ENCODE assay signal across 9 mouse cellular contexts in the genomic region with DNA sequence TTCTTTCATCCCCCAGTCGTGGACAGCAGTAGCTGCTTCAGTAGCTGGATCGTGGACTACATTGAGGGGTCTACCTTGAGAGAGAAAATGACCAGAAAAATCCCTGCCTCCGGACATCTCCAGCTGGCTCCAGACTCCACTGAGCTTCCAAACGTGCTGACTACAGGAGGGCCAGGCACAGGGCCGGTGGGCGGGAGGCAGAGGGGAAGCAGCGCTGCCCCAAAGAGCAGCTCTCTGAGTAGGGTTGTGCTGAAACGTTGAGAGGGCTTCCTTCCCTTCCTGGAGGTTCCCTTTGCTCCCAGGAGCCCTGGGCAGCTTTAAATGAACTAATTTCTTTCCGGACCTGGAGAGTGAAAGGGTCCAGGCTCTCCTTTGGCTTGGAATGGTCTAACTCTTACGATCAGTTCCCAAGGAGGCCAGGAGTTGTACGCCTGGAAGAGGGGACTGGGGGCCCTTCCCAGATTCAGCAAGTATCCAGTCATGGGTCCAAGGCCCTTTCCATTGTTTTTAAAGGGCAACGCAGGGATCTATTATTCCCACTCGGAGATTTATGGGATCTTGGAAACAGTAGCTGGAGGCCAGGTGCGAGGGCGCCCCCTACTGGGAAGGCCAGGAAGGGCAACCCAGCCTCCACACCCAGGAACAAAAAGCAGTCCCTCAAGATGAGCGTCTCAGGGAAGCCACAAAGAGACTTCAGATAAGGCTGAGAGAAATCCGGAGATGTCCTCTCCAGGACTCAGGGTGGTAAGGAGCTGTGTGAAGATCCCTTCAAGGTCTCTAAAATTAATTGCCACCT.
DNase-seq lines count a peak whose midpoint lies in the region; ATAC-seq lines count a peak whose summit lies in the region.
"Had no signal": no experiment of that assay in that cellular context is flagged by ENCODE, and none has a peak within 500 bp of the region (broad histone marks: within the 10 kb centered on the region; RNA-seq: fewer than 3 reads in every experiment).

No protein-coding gene starts in this region.

- no peaks in the 10 kb centered on the region for H3K9me3 ChIP-seq in liver, embryonic 12.5 days (replicated peaks)
- H3K9me3 ChIP-seq: limb, embryonic 15.5 days had no signal

- peak; percentile 41 for DNase-seq in liver
- peak; percentile 81 for DNase-seq in ZHBTc4 (ENCODE audit: low read depth, low spot score)
- DNase-seq in cerebellum, postnatal 14 days = peak; percentile 74 to 79
- DNase-seq in heart, postnatal 4 days = peak; percentile 67
- DNase-seq in left cerebral cortex, postnatal 4 days = peak; percentile 58
- peak; percentile 78 for DNase-seq in retina, embryonic 14.5 days (ENCODE audit: low spot score)

- H3K27me3 ChIP-seq in liver, embryonic 12.5 days (replicated peaks) = peaks cover 55% of the 10 kb centered on the region

- no peak overlapping the region for H3K4me3 ChIP-seq in liver, embryonic 12.5 days
- H3K4me3 ChIP-seq: limb, embryonic 15.5 days had no signal

- no peak overlapping the region for H3K9ac ChIP-seq in liver, embryonic 12.5 days
- H3K9ac ChIP-seq: limb, embryonic 15.5 days had no signal

- H3K4me2 ChIP-seq in liver, embryonic 12.5 days = no peak overlapping the region
- H3K4me2 ChIP-seq: limb, embryonic 15.5 days had no signal

- no peak for ATAC-seq in liver, embryonic 12.5 days
- no peak for ATAC-seq in megakaryocyte, adult 5-6 weeks (ENCODE audit: poor library complexity, severe bottlenecking)

- 0 out of 2 replicates have a peak, but pooled peaks cover 5% of the 10 kb centered on the region for H3K4me1 ChIP-seq in liver, embryonic 12.5 days

- WGBS in liver, embryonic 12.5 days (ENCODE audit: insufficient replicate concordance) = 7% methylated on average over 17 of the region's 17 CpGs

- intact Hi-C loops in left cerebral cortex, postnatal 4 days (cut with DNase I) = no loop called here

- H3K27ac ChIP-seq in liver, embryonic 12.5 days = no peak overlapping the region
- H3K27ac ChIP-seq: limb, embryonic 15.5 days had no signal

- H3K36me3 ChIP-seq in liver, embryonic 12.5 days = no peaks in the 10 kb centered on the region
- H3K36me3 ChIP-seq: limb, embryonic 15.5 days had no signal
